Mouse (Mus musculus) kidney, embryonic 14.5 days (tissue): ENCODE data around the gene Robo1. TPM values are rescaled to one million over a fixed set of nuclear protein-coding genes. Genes with fewer than 3 reads are reported as not detected.
A peak's percentile ranks its signal among the peaks of the same experiment; 100 is the strongest.

Experiments
- ATAC-seq: fragments of 200-750 bp; cut with Nextera tagmentation; 2 replicates; pipeline ENCODE4 v1.8.0; 2017; ENCODE audit warnings: moderate number of reproducible peaks, mild to moderate bottlenecking, moderate TSS enrichment, moderate library complexity; ENCODE audit not compliant: low FRiP score, low TSS enrichment
- H3K27ac ChIP-seq: fragments of 300-500 bp; sonication (generic); 2 replicates; pipeline ENCODE4 v1.5.1; 2014; ENCODE audit warnings: low read depth, mild to moderate bottlenecking, low read length, moderate library complexity, mixed read lengths
- H3K27me3 ChIP-seq: fragments of 300-500 bp; sonication (generic); 2 replicates; pipeline ENCODE4 v1.6.1; 2014; ENCODE audit warnings: mild to moderate bottlenecking, low read length; ENCODE audit not compliant: control insufficient read depth, insufficient read depth
- H3K36me3 ChIP-seq: fragments of 300-500 bp; sonication (generic); 2 replicates; pipeline ENCODE4 v1.6.1; 2014; ENCODE audit warnings: low read length, mixed read lengths; ENCODE audit not compliant: control insufficient read depth, insufficient read depth
- H3K4me1 ChIP-seq: fragments of 300-500 bp; sonication (generic); 2 replicates; pipeline ENCODE4 v1.6.1; 2014; ENCODE audit warnings: low read length, mixed read lengths; ENCODE audit not compliant: control insufficient read depth, insufficient read depth
- H3K4me2 ChIP-seq: fragments of 300-500 bp; sonication (generic); replicated peaks from 2 replicates; pipeline ENCODE4 v1.6.1; 2014; ENCODE audit warnings: low read depth, mild to moderate bottlenecking, low read length
- H3K4me3 ChIP-seq: fragments of 300-500 bp; sonication (generic); 2 replicates; pipeline ENCODE4 v1.5.1; 2014; ENCODE audit warnings: mild to moderate bottlenecking, low read length
- H3K9ac ChIP-seq: fragments of 300-500 bp; sonication (generic); 2 replicates; pipeline ENCODE4 v1.6.1; 2014; ENCODE audit warnings: low read depth, mild to moderate bottlenecking, low read length, moderate library complexity
- H3K9me3 ChIP-seq: fragments of 300-500 bp; sonication (generic); 2 replicates; pipeline ENCODE4 v1.6.1; 2016; ENCODE audit warnings: low read length; ENCODE audit not compliant: control insufficient read depth
- WGBS: fragments of 180-500 bp; shearing (Covaris S2); extraction: QIAGEN DNeasy Blood & Tissue Kit; methylation state at CpG from one replicate; pipeline ENCODE4 v1.1.7; 2014; 5-methylcytosine and 5-hydroxymethylcytosine counted together
- polyA plus RNA-seq: library from polyadenylated mRNA; unstranded; fragments of >200 nt; fragmentation: Nextera tagmentation; extraction: Ambion mirVana; gene quantifications from 2 replicates; pipeline ENCODE4 v1.2.1, GENCODE M21; 2014

Gene Robo1
- polyA plus RNA-seq, 1 experiment from 2014 or later: 38.7 TPM

- ATAC-seq: no peak
- H3K27me3 ChIP-seq: no peaks in the 10 kb centered on the region
- H3K4me1 ChIP-seq: no peaks in the 10 kb centered on the region
- H3K27ac ChIP-seq: no peak overlapping the region
- no peak overlapping the region for H3K4me3 ChIP-seq
- H3K4me2 ChIP-seq: no peak overlapping the region
- H3K9me3 ChIP-seq: no peaks in the 10 kb centered on the region
- no peaks in the 10 kb centered on the region for H3K36me3 ChIP-seq
- 79% methylated on average over 4 of the region's 4 CpGs for whole genome bisulfite sequencing
- H3K9ac ChIP-seq: no peak overlapping the region
Measured at GRCm38 (mm10) chr16:72610661-72611112, 302.6 kb downstream of the Robo1 start.

- WGBS: 13% methylated on average over 1 of the region's 1 CpGs
- Histone ChIP-seq H3K4me1 (no peaks in the 10 kb centered on the region), H3K36me3 (no peaks in the 10 kb centered on the region), H3K9me3 (no peaks in the 10 kb centered on the region), H3K4me3 (no peak overlapping the region), H3K4me2 (no peak overlapping the region), H3K27ac (no peak overlapping the region), H3K9ac (no peak overlapping the region), H3K27me3 (no peaks in the 10 kb centered on the region)
- peak; percentile 87; the same call in 1 of the 2 replicates for ATAC-seq
Measured at GRCm38 (mm10) chr16:72614898-72615297, 306.8 kb downstream of the Robo1 start.

- Histone ChIP-seq H3K4me1 (no peaks in the 10 kb centered on the region), H3K27ac (no peak overlapping the region), H3K27me3 (no peaks in the 10 kb centered on the region), H3K9ac (no peak overlapping the region), H3K36me3 (no peaks in the 10 kb centered on the region), H3K4me3 (no peak overlapping the region), H3K4me2 (no peak overlapping the region), H3K9me3 (no peaks in the 10 kb centered on the region)
- ATAC-seq: no peak
- 62% methylated on average over 2 of the region's 2 CpGs for WGBS
Measured at GRCm38 (mm10) chr16:72615360-72615759, 307.3 kb downstream of the Robo1 start.

- Histone ChIP-seq H3K9me3 (no peaks in the 10 kb centered on the region), H3K9ac (no peak overlapping the region), H3K36me3 (no peaks in the 10 kb centered on the region), H3K4me2 (no peak overlapping the region), H3K4me3 (no peak overlapping the region), H3K27ac (no peak overlapping the region), H3K27me3 (no peaks in the 10 kb centered on the region), H3K4me1 (no peaks in the 10 kb centered on the region)
- 89% methylated on average over 4 of the region's 4 CpGs for WGBS
- no peak for ATAC-seq
Measured at GRCm38 (mm10) chr16:72622371-72622770, 314.3 kb downstream of the Robo1 start.

GRCm38 (mm10) chr16:72622868-72623267 is 314.8 kb downstream of the Robo1 start:
- ATAC-seq: no peak
- 89% methylated on average over 10 of the region's 10 CpGs for WGBS
- H3K4me1 ChIP-seq: no peaks in the 10 kb centered on the region
- H3K4me2 ChIP-seq: no peak overlapping the region
- no peak overlapping the region for H3K4me3 ChIP-seq
- no peak overlapping the region for H3K27ac ChIP-seq
- no peak overlapping the region for H3K9ac ChIP-seq
- no peaks in the 10 kb centered on the region for H3K27me3 ChIP-seq
- H3K9me3 ChIP-seq: no peaks in the 10 kb centered on the region
- no peaks in the 10 kb centered on the region for H3K36me3 ChIP-seq

GRCm38 (mm10) chr16:72633846-72634245 is 325.7 kb downstream of the Robo1 start:
- Histone ChIP-seq H3K4me3 (no peak overlapping the region), H3K4me1 (no peaks in the 10 kb centered on the region), H3K27ac (no peak overlapping the region), H3K4me2 (no peak overlapping the region), H3K27me3 (no peaks in the 10 kb centered on the region), H3K9ac (no peak overlapping the region), H3K9me3 (no peaks in the 10 kb centered on the region), H3K36me3 (no peaks in the 10 kb centered on the region)
- ATAC-seq: no peak
- WGBS: 59% methylated on average over 7 of the region's 7 CpGs

- Histone ChIP-seq H3K4me1 (no peaks in the 10 kb centered on the region), H3K4me3 (no peak overlapping the region), H3K27me3 (no peaks in the 10 kb centered on the region), H3K4me2 (no peak overlapping the region), H3K9ac (no peak overlapping the region), H3K36me3 (no peaks in the 10 kb centered on the region), H3K9me3 (no peaks in the 10 kb centered on the region), H3K27ac (no peak overlapping the region)
- WGBS: 78% methylated on average over 8 of the region's 8 CpGs
- ATAC-seq: no peak
Measured at GRCm38 (mm10) chr16:72639332-72639940, 331.3 kb downstream of the Robo1 start.

GRCm38 (mm10) chr16:72640932-72641811 is 333.1 kb downstream of the Robo1 start:
- no peak for ATAC-seq
- no peaks in the 10 kb centered on the region for H3K4me1 ChIP-seq
- no peak overlapping the region for H3K27ac ChIP-seq
- H3K36me3 ChIP-seq: no peaks in the 10 kb centered on the region
- WGBS: 79% methylated on average over 9 of the region's 9 CpGs
- H3K9me3 ChIP-seq: no peaks in the 10 kb centered on the region
- H3K4me2 ChIP-seq: no peak overlapping the region
- H3K4me3 ChIP-seq: no peak overlapping the region
- H3K9ac ChIP-seq: no peak overlapping the region
- H3K27me3 ChIP-seq: no peaks in the 10 kb centered on the region

- Histone ChIP-seq H3K9me3 (no peaks in the 10 kb centered on the region), H3K4me2 (no peak overlapping the region), H3K9ac (no peak overlapping the region), H3K36me3 (no peaks in the 10 kb centered on the region), H3K27ac (no peak overlapping the region), H3K4me3 (no peak overlapping the region), H3K4me1 (no peaks in the 10 kb centered on the region), H3K27me3 (no peaks in the 10 kb centered on the region)
- 42% methylated on average over 8 of the region's 8 CpGs for WGBS
- no peak for ATAC-seq
Measured at GRCm38 (mm10) chr16:72645890-72646289, 337.8 kb downstream of the Robo1 start.
